Mouse (Mus musculus) MN1 (cell line): Measurements from ENCODE around the gene Emc6.
A peak's percentile ranks its signal among the peaks of the same experiment; 100 is the strongest.

Experiments used
- DNase-seq: peaks from one replicate; pipeline ENCODE4 v3.0.0-alpha.2; 2016; ENCODE audit warnings: low spot score

The Emc6 gene

DNA sequence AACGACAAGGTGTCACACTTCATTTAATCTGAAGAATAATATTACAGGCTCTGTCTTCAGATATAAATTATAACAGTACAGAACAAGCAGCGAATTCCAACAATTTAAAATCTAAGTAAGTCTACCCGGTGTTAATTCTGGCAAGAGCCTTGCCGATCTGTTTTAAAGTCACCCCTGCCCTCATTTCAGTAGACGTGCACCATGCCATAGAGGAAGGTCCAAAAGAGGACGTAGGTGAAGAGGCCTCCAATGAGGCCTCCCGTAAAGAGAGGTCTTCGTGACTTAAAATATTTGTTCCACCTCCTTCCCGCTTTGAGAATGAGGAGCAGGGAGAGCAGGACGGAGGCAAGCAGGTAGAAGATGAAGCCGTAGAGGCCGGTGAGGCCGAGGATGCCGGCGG is 651 bp downstream of the Emc6 start:
- peak; percentile 21 for DNase-seq

DNA sequence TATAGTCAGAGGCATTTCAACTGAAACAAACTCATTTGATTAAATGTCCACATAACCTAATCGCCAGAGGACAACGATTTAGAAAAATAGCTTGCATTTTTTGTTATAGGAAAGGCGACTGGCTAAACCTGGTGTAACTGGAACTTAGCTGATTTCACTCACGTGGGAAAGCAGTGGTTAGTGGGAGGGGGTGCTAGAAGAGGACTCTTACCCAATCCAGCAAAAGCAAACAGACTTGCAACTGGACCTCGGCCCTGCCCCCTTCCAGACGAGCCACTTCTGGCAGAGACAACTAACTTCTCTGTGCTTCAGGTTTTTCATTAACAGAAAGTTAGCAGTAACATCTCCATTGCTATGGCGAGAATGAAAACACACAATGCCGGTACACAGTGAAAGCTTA is 1.2 kb downstream of the Emc6 start:
- DNase-seq, result peak; percentile 30

DNA sequence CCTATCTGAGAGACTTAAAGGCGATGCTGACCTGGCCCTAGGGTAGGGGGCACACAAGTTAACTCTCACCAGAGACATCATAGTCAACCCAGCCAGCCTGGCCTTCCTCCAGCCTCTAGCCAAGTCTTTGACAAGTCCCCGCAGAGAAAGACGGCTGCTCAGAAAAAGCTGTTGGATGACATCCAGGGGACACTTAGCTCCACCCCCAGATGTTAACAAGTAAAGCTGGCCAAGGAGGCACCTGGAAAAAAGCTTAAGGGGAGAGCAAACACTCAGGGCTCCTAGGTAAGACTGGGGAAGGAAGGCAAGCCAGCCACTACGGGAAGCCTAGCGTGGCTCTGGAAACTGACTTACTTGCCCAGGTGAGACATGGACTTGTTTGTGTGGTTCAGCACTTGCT is 4.7 kb downstream of the Emc6 start:
- DNase-seq, result no peak

DNA sequence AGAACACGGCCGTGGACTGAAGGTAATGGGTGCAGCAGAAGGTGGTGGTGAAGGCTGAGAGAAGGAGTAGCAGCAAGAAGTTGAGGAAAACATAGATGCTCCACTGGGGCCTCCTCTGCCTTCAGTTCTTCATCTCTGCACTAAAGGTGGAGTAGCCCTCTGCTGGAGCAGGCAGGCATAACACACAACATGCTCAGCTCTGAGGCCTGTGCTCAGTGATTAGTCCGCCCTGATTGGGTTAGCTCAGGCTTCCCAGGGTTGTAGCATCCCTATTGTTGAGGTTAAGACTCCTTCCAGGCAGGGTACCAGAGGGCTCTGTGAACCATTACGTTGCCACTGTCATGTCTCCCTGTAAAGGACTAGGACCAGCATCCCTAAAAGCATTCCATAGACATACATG is 7.6 kb downstream of the Emc6 start:
- DNase-seq, result peak; percentile 29

DNA sequence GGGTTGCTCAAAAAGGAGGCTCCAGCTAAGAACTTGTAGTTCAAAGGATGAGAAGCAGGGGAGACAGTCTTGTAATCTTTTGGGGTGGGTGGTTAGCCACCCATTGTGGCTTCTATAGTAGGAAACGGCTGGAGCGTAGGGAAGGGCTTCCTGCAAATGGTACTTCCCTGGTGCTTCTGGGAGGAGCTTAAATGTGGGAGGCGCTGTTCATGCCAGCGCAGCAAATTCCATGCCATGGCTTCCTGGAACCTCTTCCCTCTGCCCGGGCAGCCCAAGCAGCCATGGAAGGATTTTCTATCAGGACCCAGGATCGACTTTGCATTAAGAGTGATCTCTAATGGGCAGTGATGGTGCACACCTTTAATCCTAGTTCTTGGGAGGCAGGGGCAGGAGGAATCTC is 8.3 kb downstream of the Emc6 start:
- no peak for DNase-seq

DNA sequence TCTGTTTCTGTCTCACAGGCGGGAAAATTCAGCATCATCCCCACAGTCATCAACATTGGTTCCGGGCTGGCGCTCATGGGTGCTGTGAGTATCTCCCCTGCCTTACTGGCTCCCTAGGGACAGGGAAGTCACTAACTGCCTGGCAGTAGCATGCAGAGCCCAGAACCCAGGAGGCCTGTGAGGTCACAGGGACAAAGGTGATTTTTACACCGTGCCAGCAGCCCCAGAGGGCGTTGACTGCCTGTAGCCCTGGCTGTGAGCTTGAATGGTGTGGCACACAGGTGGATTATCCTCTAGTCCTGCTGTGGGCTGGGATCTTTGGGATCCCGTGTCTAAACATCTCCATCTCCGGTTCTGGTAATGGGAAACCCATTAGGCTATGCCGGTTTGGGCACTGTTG is 8.8 kb downstream of the Emc6 start:
- DNase-seq, result no peak

DNA sequence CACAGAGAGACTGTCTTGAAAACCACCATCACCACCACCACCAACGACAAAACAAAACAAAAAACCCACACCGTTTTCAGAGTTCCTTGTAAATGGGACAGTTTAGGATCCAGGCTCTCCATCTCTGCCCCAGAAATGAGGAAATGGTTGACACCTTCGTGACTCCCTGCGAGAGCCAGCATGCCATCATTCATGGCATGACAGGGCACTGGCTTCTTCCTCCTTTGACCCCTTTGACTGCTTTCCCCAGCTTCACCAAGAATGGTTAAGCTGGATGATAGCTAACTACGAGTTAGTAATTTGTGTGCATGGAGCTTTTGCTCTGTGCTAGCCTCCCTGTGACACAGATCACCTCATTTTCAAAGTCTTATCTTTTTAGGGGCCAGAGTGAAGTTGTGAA is 14.6 kb downstream of the Emc6 start:
- no peak for DNase-seq

DNA sequence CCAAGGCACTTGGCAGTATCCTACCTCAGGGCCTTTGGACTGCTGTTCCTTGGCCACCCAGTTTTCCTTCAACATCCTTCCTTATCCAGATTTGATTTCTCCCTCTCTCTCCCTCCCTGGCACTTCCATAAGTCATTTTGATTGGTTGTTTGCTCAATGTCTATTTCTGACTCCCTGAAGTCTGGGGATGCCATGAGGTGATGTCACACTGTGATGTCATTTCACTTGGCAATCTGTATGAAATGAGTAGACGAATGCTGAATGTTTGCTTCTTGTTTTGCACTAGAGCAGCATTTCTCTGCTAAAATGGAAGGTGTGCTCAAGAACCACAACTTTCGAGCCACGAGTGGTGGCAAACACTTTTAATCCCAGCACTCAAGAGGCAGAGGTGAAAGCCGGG is 15.2 kb downstream of the Emc6 start:
- no peak for DNase-seq

DNA sequence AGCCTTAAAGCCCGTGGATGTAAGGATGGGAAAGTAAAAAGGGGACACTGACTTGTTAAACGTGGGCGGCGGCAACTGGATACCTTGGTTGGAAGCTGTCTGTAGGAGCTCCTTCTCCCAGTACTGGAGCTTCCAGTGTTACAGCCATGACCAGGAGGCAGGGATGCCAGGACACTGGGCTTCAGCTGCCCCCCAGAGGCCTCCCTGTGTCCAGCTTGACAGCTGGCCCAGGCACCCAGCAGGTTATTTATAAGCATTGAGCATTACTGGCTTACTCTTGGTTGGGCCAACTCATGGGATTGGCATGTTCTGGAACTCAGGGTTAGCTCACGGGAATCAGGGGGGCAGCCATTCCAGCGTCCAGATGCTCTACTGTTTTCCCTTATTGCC is 16.0 kb downstream of the Emc6 start:
- DNase-seq, result no peak

DNA sequence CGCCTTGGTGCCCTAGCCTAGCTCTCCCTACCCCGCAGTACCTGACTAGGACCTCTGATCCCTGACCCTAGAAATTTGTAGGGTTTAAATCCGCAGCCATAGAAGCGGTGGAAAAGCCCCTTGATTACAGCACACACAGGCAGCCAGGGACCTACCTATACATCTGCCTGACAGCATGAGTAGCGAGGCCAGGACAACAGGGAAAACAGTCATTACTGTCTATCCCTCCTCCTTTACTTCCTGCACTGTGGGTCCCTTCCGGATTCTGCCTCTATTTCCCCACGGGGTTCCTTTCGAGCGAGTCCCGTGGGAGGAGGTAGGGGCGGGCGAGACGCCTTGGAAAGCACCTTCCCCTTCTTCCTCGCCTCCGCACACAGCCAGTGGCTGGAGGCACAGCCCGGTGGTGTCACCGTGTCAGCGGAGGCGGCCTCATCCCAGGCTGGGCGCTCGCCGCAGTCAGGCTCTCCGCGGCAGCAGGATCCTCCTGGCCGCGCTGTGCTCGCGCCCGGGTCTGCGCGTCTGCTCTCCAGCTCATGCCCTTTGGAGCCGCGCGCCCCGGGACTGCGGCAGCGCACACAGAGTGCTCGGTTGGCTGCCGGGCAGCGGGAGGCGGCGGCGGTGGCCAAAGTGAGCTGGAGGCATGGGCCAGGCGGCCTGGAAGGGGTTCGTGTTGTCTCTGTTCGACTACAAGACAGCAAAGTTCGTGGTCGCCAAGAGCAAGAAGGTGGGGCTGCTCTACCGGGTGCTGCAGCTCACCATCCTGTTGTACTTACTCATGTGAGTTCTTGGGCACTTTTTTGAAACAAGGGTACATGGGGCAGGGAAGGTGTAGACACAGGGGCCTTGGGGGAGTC is 16.7 kb downstream of the Emc6 start, which contains the start of gene P2rx5:
P2rx5 (plus strand) TSS at position 465 of the 854 bp plus-strand sequence.
- no peak for DNase-seq

DNA sequence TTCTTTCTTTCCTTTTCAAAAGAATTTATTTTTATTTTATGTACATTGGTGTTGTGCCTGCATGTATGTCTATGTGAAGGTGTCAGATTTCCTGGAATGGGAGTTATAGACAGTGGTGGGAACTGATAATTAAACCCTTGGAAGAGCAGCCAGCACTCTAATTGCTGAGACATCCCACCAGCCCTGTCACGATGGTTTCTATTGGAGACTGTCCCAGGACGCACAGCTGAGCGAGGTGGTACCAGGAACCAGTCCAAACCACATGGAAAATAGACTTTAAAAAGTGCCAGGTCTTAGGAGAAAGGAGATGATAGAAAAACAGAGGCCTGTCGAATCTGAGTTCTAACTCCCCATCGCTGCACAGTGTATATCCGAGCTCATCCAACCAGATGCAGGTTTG is 21.8 kb downstream of the Emc6 start:
- DNase-seq, result no peak

DNA sequence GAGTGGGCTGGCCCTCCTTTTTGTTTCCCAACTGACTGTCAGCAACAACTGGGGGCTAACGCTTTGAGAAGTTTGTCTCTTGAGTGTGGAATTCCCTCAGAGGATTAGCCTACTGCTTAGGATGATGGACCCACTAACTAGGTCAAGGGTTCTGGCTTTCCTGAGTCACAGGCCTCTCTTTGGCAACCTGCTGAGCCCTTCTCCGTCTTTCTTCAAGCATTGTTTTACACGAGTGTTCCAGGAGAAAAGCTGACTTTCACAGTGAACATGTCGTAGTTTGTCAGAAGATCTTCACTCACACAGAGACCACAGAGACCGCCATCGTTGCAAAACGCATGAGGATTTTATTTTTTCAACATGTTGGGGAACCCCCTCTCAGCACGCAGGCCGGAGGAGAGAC is 28.6 kb downstream of the Emc6 start:
- DNase-seq, result no peak

DNA sequence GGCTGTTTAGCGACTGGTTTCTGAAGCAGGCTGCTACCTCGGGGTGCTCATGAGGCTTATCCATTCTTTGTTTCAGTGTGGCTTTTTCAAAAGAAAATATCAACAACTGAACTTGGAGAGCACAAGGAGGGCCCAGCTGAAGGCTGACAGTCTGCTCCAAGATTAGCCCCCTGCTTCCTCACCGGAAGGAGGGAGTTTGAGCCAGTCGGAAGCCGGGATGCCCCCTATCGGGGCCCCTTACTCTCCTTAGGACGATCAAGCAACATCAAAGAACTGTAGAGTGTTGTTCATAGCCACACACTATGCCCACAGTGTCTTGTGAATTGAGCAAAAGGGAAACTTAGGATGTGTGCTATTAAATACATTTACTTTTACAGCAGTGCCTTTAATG is 29.9 kb downstream of the Emc6 start:
- DNase-seq, result no peak

DNA sequence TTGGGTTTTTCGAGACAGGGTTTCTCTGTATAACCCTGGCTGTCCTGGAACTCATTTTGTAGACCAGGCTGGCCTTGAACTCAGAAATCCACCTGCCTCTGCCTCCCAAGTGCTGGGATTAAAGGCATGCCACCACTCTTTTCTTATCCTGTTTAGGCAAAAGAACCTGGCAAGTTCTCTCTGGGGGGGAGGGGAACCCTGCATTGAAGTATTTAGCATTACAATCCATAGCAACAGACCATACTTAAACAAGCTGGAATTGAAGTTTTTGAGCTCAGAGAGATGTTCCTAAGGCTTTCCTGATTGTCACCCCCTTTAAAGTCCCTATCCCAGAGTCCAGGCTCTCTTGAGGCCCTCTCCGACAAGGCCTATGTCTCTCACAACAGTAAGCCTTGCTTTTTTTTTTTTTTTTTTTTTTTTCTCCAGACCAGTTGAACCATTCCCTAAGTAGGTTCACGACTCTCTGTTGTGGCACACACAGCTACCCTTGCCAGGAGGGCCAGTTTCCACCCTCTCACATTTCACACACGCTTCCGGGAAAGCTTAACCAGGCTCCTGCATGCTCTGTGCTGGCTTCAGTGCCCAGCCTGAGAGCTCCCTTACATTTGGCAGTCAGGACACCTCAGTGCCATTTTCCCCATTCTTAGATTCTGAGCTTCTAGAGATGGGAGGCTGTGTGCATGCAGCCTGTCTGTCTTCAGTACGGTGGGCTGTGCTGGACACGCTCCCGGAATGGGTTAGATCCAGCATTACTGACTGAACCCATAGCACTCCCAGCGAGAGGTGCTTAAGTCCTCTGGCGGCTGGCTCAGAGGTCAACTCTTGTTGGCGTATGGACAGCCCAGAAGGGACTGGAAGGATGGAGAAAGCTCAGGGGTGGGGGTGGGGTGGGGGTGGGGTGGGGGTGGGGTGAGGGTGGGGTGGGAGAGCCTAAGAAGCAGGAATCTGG is 30.5 kb downstream of the Emc6 start:
- DNase-seq, result no peak

DNA sequence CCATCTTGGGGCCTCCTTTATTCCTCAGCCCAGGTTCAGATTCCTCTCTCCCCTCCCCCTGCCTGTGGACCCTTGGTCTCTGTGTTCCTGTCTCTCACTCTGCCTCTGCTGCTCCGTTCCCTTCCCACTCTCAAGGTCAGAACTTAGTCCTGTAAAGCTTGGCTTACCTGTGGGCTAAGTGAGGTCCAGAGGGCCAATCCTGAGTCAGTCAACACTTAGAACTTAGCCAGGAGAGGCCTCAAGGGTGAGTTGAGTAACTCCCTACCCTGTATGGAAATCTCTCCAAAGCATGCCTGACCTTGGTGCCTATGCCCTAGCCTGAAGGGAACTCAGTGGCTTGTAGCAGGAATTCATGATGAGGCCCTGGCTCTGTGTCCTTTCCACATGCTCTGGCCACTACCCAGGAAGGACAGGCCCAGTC is 32.6 kb downstream of the Emc6 start:
- DNase-seq, result no peak

DNA sequence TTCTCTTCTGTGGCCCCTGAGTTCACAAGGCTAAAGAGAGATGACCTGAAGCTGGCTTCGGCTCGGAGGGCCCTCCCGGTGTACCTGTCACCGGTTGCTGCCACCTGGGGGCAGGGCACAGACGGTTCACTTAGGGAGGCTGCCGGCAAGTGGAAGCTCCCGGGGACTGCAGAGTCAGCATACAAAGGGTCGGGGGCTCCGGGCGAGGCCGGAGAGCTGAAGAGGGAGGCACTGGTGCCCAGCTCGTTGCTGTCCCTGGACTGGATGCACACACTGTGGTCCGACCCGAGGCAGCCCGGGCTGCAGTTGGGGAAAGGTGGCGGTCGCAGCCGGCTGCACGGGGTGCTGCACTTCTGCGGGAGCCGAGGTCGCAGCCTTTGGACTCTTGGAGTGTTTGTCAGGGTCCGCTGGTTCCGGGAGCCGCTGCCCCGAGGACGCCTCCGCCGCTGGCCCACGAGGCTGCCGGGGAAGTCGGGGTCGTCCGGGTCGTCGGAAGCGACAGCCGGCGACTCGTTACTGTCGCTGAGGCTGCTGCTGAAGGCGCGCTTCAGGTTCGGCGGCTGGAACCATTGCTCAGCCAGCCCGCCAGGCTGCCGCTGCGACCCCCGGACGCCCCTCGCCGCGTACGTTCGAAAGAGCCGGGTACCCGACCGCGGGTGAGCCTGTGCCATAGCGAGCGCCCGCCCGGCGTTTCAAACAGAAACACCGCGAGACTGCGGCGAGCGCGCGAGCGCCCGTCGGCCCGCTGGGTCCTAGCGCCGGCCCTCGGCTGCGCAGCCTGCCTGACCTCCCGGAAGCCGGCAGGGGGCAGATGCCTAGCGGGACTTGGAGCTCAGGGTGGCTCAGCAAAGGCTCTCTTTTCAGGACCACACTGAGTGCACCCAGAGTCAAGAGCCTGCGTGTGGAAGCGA is 39.0 kb downstream of the Emc6 start, which contains the start of gene Haspin:
Haspin (minus strand) TSS at position 704 of the 911 bp plus-strand sequence.
- DNase-seq, result peak; percentile 89

DNA sequence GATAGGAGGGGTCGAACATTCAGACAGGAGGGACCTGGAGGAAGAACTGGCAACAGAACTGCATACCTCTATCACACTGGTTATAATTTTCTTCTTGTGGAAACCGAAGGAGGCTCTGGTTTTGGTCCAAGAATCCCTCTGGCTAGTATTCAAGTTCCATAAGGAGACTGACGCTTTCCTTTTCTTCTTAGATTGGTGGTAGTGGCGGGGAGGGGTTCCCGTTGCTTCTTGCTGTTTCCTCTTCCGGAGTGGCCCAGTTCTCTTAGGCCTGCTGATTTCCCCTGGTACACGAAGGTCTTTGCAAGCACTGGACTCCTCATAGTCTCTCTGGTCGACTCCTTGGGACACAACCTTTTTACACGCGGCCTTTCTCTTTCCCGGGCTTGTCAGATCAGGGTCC is 39.7 kb downstream of the Emc6 start:
- no peak for DNase-seq

DNA sequence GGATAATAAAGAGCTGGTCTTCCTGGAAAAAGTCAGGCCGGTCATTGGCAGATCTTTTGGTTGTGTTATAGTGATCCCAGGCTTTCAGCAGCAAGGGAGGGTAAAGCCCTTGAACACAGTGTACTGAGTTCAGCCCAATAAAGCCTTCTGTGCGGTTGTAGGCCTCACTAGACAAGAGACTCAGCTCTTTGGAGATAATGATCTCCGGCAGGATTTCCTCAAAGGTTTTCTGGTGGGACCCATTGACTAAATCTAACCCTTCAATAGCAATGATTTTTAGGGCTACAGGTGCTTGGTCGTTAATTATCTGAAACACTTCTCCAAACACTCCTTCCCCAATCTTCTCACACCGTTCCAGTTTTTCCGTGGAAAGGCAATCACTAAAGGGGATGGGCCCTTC is 40.2 kb downstream of the Emc6 start:
- no peak for DNase-seq

DNA sequence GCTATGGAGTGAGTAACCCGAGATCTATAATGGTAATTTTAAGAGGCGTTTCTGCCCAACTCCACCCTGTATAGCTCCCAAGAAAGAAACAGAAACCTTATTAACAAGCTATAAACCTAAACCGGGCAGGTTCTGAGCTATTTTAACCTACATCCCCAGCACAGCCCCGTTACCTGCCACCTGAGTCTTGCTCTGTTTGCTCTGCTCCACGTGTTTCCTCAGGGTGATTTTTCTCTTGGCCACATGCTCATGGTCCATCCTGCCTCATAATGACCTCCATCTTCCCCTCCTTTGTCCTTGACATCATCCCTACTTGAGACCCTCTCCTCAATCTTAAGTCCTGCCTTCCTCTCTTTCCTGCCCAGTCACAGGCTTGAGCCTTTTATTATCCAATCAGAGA is 42.6 kb downstream of the Emc6 start:
- DNase-seq, result no peak

DNA sequence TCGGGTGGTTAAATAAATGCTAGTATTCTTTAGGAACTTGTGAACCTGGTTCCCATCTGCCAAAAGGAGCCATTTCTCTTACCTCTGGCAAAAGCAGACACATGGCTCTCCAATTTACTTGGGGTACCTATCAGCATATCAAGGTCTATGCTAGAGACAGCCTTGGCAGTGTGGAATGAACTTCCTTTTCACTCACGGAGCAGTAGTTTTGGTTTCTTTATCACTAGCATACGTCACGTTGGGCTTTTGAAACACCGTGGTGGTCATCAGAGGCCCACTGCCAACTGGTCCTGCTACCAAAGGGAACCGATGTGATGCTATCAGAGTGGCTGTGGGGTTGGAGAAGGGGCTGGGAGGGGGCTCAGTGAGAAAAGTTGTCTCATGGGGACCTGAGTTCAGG is 43.8 kb downstream of the Emc6 start:
- DNase-seq, result no peak

DNA sequence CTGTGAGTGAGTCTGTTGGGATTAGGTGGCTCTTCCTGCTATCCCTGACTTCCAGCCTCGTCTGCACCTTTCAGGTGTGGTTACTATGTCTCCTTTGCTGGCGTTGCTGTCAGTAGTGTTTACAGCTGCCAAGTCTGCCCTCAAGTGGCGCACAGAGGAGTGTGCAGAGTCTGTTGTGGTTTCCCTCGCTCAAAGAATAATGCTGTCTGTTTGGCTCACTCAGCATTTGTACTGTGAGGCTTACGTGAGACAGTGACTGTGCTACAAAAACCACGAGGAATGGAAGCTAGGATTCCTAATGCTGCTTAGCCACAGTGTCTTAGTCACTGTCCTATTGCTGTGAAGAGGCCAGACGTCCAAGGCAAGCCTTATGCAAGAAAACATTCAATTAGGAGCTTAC is 45.8 kb downstream of the Emc6 start:
- no peak for DNase-seq

DNA sequence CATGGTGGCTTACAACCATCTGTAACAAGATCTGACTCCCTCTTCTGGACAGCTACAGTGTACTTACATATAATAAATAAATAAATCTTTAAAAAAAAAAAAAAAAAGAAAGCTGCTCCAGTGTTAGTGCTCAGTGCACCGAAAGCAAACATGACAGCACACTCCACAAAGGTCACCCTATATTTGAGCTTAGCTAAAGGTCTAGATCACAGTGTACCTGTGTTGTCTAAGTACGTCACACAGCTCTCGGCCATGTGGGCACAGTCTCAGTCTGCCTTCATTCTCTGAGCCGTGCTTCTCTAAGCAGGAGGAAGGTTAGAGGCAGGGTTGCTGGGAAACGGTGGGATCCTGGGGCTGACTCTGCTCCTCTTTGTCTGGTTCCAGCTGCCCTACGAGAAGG is 50.3 kb downstream of the Emc6 start:
- no peak for DNase-seq
